Mouse (Mus musculus): Measurements from ENCODE around the gene Ccdc146.
A peak's percentile ranks its signal among the peaks of the same experiment; 100 is the strongest.

DNA sequence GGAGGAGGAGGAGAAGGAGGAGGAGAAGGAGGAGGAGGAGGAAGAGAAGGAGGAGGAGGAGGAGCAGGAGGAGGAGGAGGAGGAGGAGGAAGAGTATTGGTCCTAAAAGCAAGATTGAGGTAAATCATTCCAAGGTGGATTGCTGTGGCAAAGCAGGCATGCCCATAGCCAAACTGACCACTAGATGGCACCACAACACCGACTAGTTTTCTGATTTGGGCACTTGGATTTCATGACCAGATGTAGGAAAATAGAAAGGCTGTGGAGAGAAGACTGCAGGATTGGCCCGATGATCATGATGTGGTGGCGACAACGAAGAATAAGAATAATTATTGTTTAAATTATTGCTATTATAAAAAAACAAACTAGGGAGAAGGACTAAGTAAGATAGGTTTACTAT is 159.4 kb downstream of the Ccdc146 start:
- peak; percentile 63; the same call in 1 of the 2 replicates for TF ChIP-seq CTCF (IDR thresholded peaks at IDR 0.05; ENCODE audit: extremely low read depth, insufficient read length, insufficient replicate concordance, low read depth, low read length)
- TF ChIP-seq POLR2A (IDR thresholded peaks at IDR 0.05; ENCODE audit: low read depth, low read length) = no peak
